Mouse (Mus musculus): ENCODE measurements around the gene Kcnt2.

Kcnt2 gene

GRCm38 (mm10) chr1:140245876-140246597 lies at the start of gene Kcnt2:
Kcnt2 (plus strand) TSS chr1:140246158.
- DNase-seq, result no peak

GRCm38 (mm10) chr1:140205329-140205728 lies 40.6 kb upstream of the Kcnt2 start:
- no peak for DNase-seq

- no peak for DNase-seq
Measured at GRCm38 (mm10) chr1:140225221-140225620, 20.7 kb upstream of the Kcnt2 start.

GRCm38 (mm10) chr1:140226673-140227072 lies 19.3 kb upstream of the Kcnt2 start:
- no peak for DNase-seq

GRCm38 (mm10) chr1:140245465-140245864 lies 493 bp upstream of the Kcnt2 start:
- DNase-seq, result peak; percentile 12 to 21

- no peak for DNase-seq
Measured at GRCm38 (mm10) chr1:140264696-140265095, 18.7 kb downstream of the Kcnt2 start.

GRCm38 (mm10) chr1:140266047-140266446 lies 20.1 kb downstream of the Kcnt2 start:
- DNase-seq, result no peak

- no peak for DNase-seq
Measured at GRCm38 (mm10) chr1:140266643-140267286, 20.8 kb downstream of the Kcnt2 start.

- no peak for DNase-seq
Measured at GRCm38 (mm10) chr1:140267288-140267687, 21.3 kb downstream of the Kcnt2 start.

- DNase-seq, result no peak
Measured at GRCm38 (mm10) chr1:140273624-140274023, 27.7 kb downstream of the Kcnt2 start.

GRCm38 (mm10) chr1:140275813-140276212 lies 29.9 kb downstream of the Kcnt2 start:
- DNase-seq, result no peak

GRCm38 (mm10) chr1:140293140-140293539 lies 47.2 kb downstream of the Kcnt2 start:
- no peak for DNase-seq

GRCm38 (mm10) chr1:140295482-140295881 lies 49.5 kb downstream of the Kcnt2 start:
- DNase-seq, result no peak

- DNase-seq, result no peak
Measured at GRCm38 (mm10) chr1:140304244-140304643, 58.3 kb downstream of the Kcnt2 start.

- no peak for DNase-seq
Measured at GRCm38 (mm10) chr1:140305344-140305743, 59.4 kb downstream of the Kcnt2 start.

- peak in 1 of 2 experiments; percentile 1 for DNase-seq
Measured at GRCm38 (mm10) chr1:140306339-140306738, 60.4 kb downstream of the Kcnt2 start.

- no peak for DNase-seq
Measured at GRCm38 (mm10) chr1:140310739-140311138, 64.8 kb downstream of the Kcnt2 start.

- no peak for DNase-seq
Measured at GRCm38 (mm10) chr1:140325088-140325487, 79.1 kb downstream of the Kcnt2 start.

GRCm38 (mm10) chr1:140326709-140327108 lies 80.8 kb downstream of the Kcnt2 start:
- DNase-seq, result no peak

- DNase-seq, result no peak
Measured at GRCm38 (mm10) chr1:140333702-140334101, 87.7 kb downstream of the Kcnt2 start.

- no peak for DNase-seq
Measured at GRCm38 (mm10) chr1:140338417-140338816, 92.5 kb downstream of the Kcnt2 start.

GRCm38 (mm10) chr1:140339368-140339767 lies 93.4 kb downstream of the Kcnt2 start:
- DNase-seq, result no peak

- DNase-seq, result no peak
Measured at GRCm38 (mm10) chr1:140364787-140365186, 118.8 kb downstream of the Kcnt2 start.

GRCm38 (mm10) chr1:140373532-140373931 lies 127.6 kb downstream of the Kcnt2 start:
- no peak for DNase-seq

GRCm38 (mm10) chr1:140378791-140379190 lies 132.8 kb downstream of the Kcnt2 start:
- no peak for DNase-seq

All from kidney, adult 8-10 months (tissue).